Mouse (Mus musculus) kidney, postnatal 0 days (tissue): ENCODE measurements around the gene Naa20. TPM values are rescaled to one million over a fixed set of nuclear protein-coding genes. Genes with fewer than 3 reads are reported as not detected.
"Not testable (repeated sequence)": the region's sequence is repeated elsewhere in the genome, so short reads cannot be mapped to it uniquely, and the experiment has no call there.

Source experiments
- ATAC-seq: fragments of 200-750 bp; cut with Nextera tagmentation; replicated peaks from 2 replicates; pipeline ENCODE4 v1.8.0; 2017; ENCODE audit warnings: low read depth, moderate number of reproducible peaks, moderate TSS enrichment, moderate library complexity; ENCODE audit not compliant: low FRiP score
- DNase-seq: peaks from one replicate; pipeline ENCODE4 v3.0.0-alpha.2; 2016; ENCODE audit warnings: low spot score
- H3K27ac ChIP-seq: fragments of 300-500 bp; sonication (generic); 2 replicates; pipeline ENCODE4 v1.5.1; 2014; ENCODE audit warnings: mild to moderate bottlenecking
- H3K27me3 ChIP-seq: fragments of 300-500 bp; sonication (generic); 2 replicates; pipeline ENCODE4 v1.6.1; 2014; ENCODE audit warnings: low read length, mixed read lengths; ENCODE audit not compliant: insufficient read depth
- H3K36me3 ChIP-seq: fragments of 300-500 bp; sonication (generic); 2 replicates; pipeline ENCODE4 v1.6.1; 2014; ENCODE audit warnings: low read length, mixed read lengths; ENCODE audit not compliant: insufficient read depth
- H3K4me1 ChIP-seq: fragments of 300-500 bp; sonication (generic); replicated peaks from 2 replicates; pipeline ENCODE4 v1.6.1; 2014; ENCODE audit warnings: antibody characterized with exemption, low read length, mixed read lengths; ENCODE audit not compliant: insufficient read depth
- H3K4me2 ChIP-seq: fragments of 300-500 bp; sonication (generic); 2 replicates; pipeline ENCODE4 v1.6.1; 2014; ENCODE audit warnings: mild to moderate bottlenecking, low read length, moderate library complexity, mixed read lengths
- H3K4me3 ChIP-seq: fragments of 300-500 bp; sonication (generic); replicated peaks from 2 replicates; pipeline ENCODE4 v1.5.1; 2014; ENCODE audit warnings: low read depth, low read length
- H3K9ac ChIP-seq: fragments of 300-500 bp; sonication (generic); 2 replicates; pipeline ENCODE4 v1.6.1; 2014; ENCODE audit warnings: low read depth, low read length
- H3K9me3 ChIP-seq: fragments of 300-500 bp; sonication (generic); replicated peaks from 2 replicates; pipeline ENCODE4 v1.6.1; 2016; ENCODE audit warnings: low read length, inconsistent platforms, mixed read lengths
- CTCF ChIP-seq: IDR thresholded peaks from 2 replicates; pipeline ENCODE4 v1.5.1; 2016; ENCODE audit warnings: antibody characterized with exemption, low read depth, mild to moderate bottlenecking, moderate library complexity
- WGBS: fragments of 180-500 bp; shearing (Covaris S2); extraction: QIAGEN DNeasy Blood & Tissue Kit; methylation state at CpG from one replicate; pipeline ENCODE4 v1.1.7; 2014; 5-methylcytosine and 5-hydroxymethylcytosine counted together
- polyA plus RNA-seq: library from polyadenylated mRNA; unstranded; fragments of >200 nt; fragmentation: Nextera tagmentation; extraction: Ambion mirVana; gene quantifications from 2 replicates; pipeline ENCODE4 v1.2.1, GENCODE M21; 2015

The Naa20 gene
- polyA plus RNA-seq, 1 experiment from 2014 or later: 212 TPM

GRCm38 (mm10) chr2:145890571-145890970, 11.3 kb upstream of the Naa20 start:
- Histone ChIP-seq H3K27ac (no peak overlapping the region), H3K4me1 (peaks cover 6% of the 10 kb centered on the region; the same call in 1 of the 2 replicates), H3K9me3 (no peaks in the 10 kb centered on the region), H3K27me3 (no peaks in the 10 kb centered on the region), H3K4me2 (no peak overlapping the region), H3K4me3 (no peak overlapping the region), H3K9ac (no peak overlapping the region), H3K36me3 (0 out of 2 replicates have a peak, but pooled peaks cover 14% of the 10 kb centered on the region)
- 81% methylated on average over 2 of the region's 2 CpGs for WGBS
- TF ChIP-seq CTCF: no peak
- ATAC-seq: no peak
- no peak for DNase-seq

GRCm38 (mm10) chr2:145893756-145894155, 8.1 kb upstream of the Naa20 start:
- no peak for TF ChIP-seq CTCF
- no peaks in the 10 kb centered on the region for H3K27me3 ChIP-seq
- no peak overlapping the region for H3K4me2 ChIP-seq
- no peaks in the 10 kb centered on the region for H3K36me3 ChIP-seq
- DNase-seq (no peak), ATAC-seq (no peak)
- no peak overlapping the region for H3K9ac ChIP-seq
- peaks cover 2% of the 10 kb centered on the region; the same call in 1 of the 2 replicates for H3K4me1 ChIP-seq
- H3K9me3 ChIP-seq: no peaks in the 10 kb centered on the region
- H3K27ac ChIP-seq: no peak overlapping the region
- over 99% methylated on average over 6 of the region's 6 CpGs for WGBS
- H3K4me3 ChIP-seq: no peak overlapping the region

GRCm38 (mm10) chr2:145898106-145898505, 3.8 kb upstream of the Naa20 start:
- Histone ChIP-seq H3K36me3 (no peaks in the 10 kb centered on the region), H3K27me3 (no peaks in the 10 kb centered on the region), H3K9ac (no peak overlapping the region), H3K4me1 (no peaks in the 10 kb centered on the region), H3K27ac (no peak overlapping the region), H3K4me3 (no peak overlapping the region), H3K9me3 (no peaks in the 10 kb centered on the region), H3K4me2 (no peak overlapping the region)
- DNase-seq (no peak), ATAC-seq (no peak)
- WGBS: 59% methylated on average over 9 of the region's 9 CpGs
- no peak for TF ChIP-seq CTCF

- H3K4me3 ChIP-seq, H3K27me3 ChIP-seq, H3K9me3 ChIP-seq, ATAC-seq, H3K9ac ChIP-seq, H3K4me2 ChIP-seq, DNase-seq, H3K27ac ChIP-seq, H3K36me3 ChIP-seq: not testable (repeated sequence)
- H3K4me1 ChIP-seq: peaks cover 12% of the 10 kb centered on the region
- WGBS: 68% methylated on average over 6 of the region's 8 CpGs
Observed at GRCm38 (mm10) chr2:145900318-145900717, 1.6 kb upstream of the Naa20 start.

- peak overlapping the region; percentile 96 for H3K27ac ChIP-seq
- H3K4me2 ChIP-seq: peak overlapping the region; percentile 64
- ATAC-seq (peak; percentile 96), DNase-seq (peak; percentile 97)
- H3K36me3 ChIP-seq: no peaks in the 10 kb centered on the region
- H3K27me3 ChIP-seq: no peaks in the 10 kb centered on the region
- no peaks in the 10 kb centered on the region for H3K9me3 ChIP-seq
- peak overlapping the region; percentile 94 for H3K4me3 ChIP-seq
- WGBS: under 1% methylated on average over 61 of the region's 68 CpGs
- peaks cover 14% of the 10 kb centered on the region for H3K4me1 ChIP-seq
- H3K9ac ChIP-seq: peak overlapping the region; percentile 95
- TF ChIP-seq CTCF: peak; percentile 68
Observed at GRCm38 (mm10) chr2:145903061-145903901, 1.4 kb downstream of the Naa20 start.

- TF ChIP-seq CTCF: no peak
Observed at GRCm38 (mm10) chr2:145903983-145904616, 2.2 kb downstream of the Naa20 start.

More at GRCm38 (mm10) chr2:145903983-145904616, 2.2 kb downstream of the Naa20 start:
- Histone ChIP-seq H3K36me3 (no peaks in the 10 kb centered on the region), H3K4me1 (peaks cover 14% of the 10 kb centered on the region), H3K4me2 (peak overlapping the region; percentile 64), H3K9me3 (no peaks in the 10 kb centered on the region), H3K27ac (peak overlapping the region; percentile 96; the same call in 1 of the 2 replicates), H3K9ac (peak overlapping the region; percentile 95), H3K4me3 (peak overlapping the region; percentile 94), H3K27me3 (no peaks in the 10 kb centered on the region)
- DNase-seq (peak; percentile 29), ATAC-seq (no peak)
- 18% methylated on average over 12 of the region's 12 CpGs for WGBS
